Mouse (Mus musculus): Measurements from ENCODE around the gene Tie1. TPM values are rescaled to one million over a fixed set of nuclear protein-coding genes. Genes with fewer than 3 reads are reported as not detected.
"Not testable (repeated sequence)": the region's sequence is repeated elsewhere in the genome, so short reads cannot be mapped to it uniquely, and the experiment has no call there.

Tie1 gene
- 10 to 100 TPM; 15.8 to 20.1 TPM for total RNA-seq (2021)
- long read RNA-seq, experiment 1, full-length matches to known transcripts: 1 of 10 reads
- long read RNA-seq, experiment 1, partial matches to known transcripts: 2 of 10 reads
- long read RNA-seq, experiment 1, other reads (novel, unspliced or antisense): 7 of 10 reads
- long read RNA-seq, experiment 2, full-length matches to known transcripts: 8 of 22 reads
- long read RNA-seq, experiment 2, partial matches to known transcripts: 1 of 22 reads
- long read RNA-seq, experiment 2, other reads (novel, unspliced or antisense): 13 of 22 reads

GRCm38 (mm10) chr4:118489717-118490132, at the start of gene Tie1:
Gene Tie1 (minus strand): TSS chr4:118490061.
- DNase-seq: peak; percentile 73

- DNase-seq: no peak
Observed at GRCm38 (mm10) chr4:118537801-118538200, 47.9 kb upstream of the Tie1 start.

GRCm38 (mm10) chr4:118535610-118536009, 45.7 kb upstream of the Tie1 start:
- DNase-seq: no peak

GRCm38 (mm10) chr4:118533605-118534004, 43.7 kb upstream of the Tie1 start:
- no peak for DNase-seq

GRCm38 (mm10) chr4:118533156-118533555, 43.3 kb upstream of the Tie1 start:
- no peak for DNase-seq

- no peak for DNase-seq
Observed at GRCm38 (mm10) chr4:118532663-118533062, 42.8 kb upstream of the Tie1 start.

- DNase-seq: no peak
Observed at GRCm38 (mm10) chr4:118527720-118528119, 37.9 kb upstream of the Tie1 start.

- DNase-seq: no peak
Observed at GRCm38 (mm10) chr4:118527335-118527681, 37.4 kb upstream of the Tie1 start.

GRCm38 (mm10) chr4:118526408-118527334, 36.8 kb upstream of the Tie1 start, which contains the start of gene 2610528J11Rik:
Gene 2610528J11Rik (plus strand): TSS chr4:118526999.
- no peak for DNase-seq

GRCm38 (mm10) chr4:118525779-118526178, 35.9 kb upstream of the Tie1 start:
- DNase-seq: no peak

- no peak for DNase-seq
Observed at GRCm38 (mm10) chr4:118523976-118524375, 34.1 kb upstream of the Tie1 start.

- no peak for DNase-seq
Observed at GRCm38 (mm10) chr4:118522248-118522647, 32.4 kb upstream of the Tie1 start.

GRCm38 (mm10) chr4:118518208-118518607, 28.3 kb upstream of the Tie1 start:
- no peak for DNase-seq

- DNase-seq: no peak
Observed at GRCm38 (mm10) chr4:118517497-118518146, 27.8 kb upstream of the Tie1 start.

- no peak for DNase-seq
Observed at GRCm38 (mm10) chr4:118516699-118517496, 27.0 kb upstream of the Tie1 start.

GRCm38 (mm10) chr4:118509050-118509449, 19.2 kb upstream of the Tie1 start:
- no peak for DNase-seq

GRCm38 (mm10) chr4:118507171-118507570, 17.3 kb upstream of the Tie1 start:
- DNase-seq: not testable (repeated sequence)

- DNase-seq: peak; percentile 12
Observed at GRCm38 (mm10) chr4:118505551-118505950, 15.7 kb upstream of the Tie1 start.

- DNase-seq: no peak
Observed at GRCm38 (mm10) chr4:118500792-118501191, 10.9 kb upstream of the Tie1 start.

GRCm38 (mm10) chr4:118500171-118500724, 10.4 kb upstream of the Tie1 start:
- DNase-seq: peak; percentile 45

GRCm38 (mm10) chr4:118490461-118490860, 600 bp upstream of the Tie1 start:
- DNase-seq: no peak
